Mouse (Mus musculus) stomach, postnatal 0 days (tissue): ENCODE results near the gene Gm10135.

Experiments
- CTCF ChIP-seq: IDR thresholded peaks from 2 replicates; pipeline ENCODE4 v1.5.1; 2016; ENCODE audit warnings: antibody characterized with exemption, low read depth, mild to moderate bottlenecking, moderate library complexity
- EP300 ChIP-seq: optimal IDR thresholded peaks from 2 replicates; pipeline ENCODE3; 2016; ENCODE audit warnings: antibody characterized with exemption

DNA sequence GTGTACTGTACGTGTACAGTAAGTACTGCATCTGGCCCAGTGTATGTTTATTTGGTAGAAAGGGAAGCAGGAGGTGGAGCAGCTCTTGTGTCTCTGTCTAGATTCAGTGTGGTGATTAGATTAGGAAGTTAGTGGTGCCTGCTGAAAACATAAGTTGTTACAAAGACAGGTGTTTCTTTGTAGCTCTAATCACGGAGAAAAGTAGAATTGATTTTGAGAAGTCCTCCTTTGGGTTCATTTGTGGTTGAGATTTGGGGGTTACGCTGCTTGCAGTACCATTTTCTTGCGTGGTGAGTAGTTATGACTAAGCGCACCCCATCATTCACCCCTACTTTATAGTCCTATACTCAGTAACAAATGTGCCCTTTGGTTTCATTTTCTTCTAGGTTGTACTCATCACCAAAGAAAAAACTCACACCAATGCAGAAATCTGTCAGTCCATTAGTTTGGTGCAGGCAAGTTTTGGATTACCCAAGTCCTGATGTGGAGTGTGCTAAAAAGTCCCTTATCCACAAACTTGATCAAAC lies 33.5 kb downstream of the Gm10135 start:
- TF ChIP-seq CTCF (no peak), EP300 (no peak)
